Mouse (Mus musculus): ENCODE results near the gene Tollip. TPM values are rescaled to one million over a fixed set of nuclear protein-coding genes. Genes with fewer than 3 reads are reported as not detected.

Gene Tollip
- polyA plus RNA-seq, 1 experiment from 2014 or later: 66.4 TPM

GRCm38 (mm10) chr7:141951821-141952220, 33.5 kb upstream of the Tollip start:
- Histone ChIP-seq H3K4me1 (peaks cover 72% of the 10 kb centered on the region), H3K27ac (peak overlapping the region; percentile 98; the same call in 1 of the 2 replicates)
- 89% methylated on average over 4 of the region's 4 CpGs for WGBS

GRCm38 (mm10) chr7:141950104-141951013, 32.1 kb upstream of the Tollip start:
- Histone ChIP-seq H3K27me3 (no peaks in the 10 kb centered on the region; the same call in 1 of the 2 replicates), H3K9ac (peak overlapping the region; percentile 98), H3K4me3 (peak overlapping the region; percentile 97), H3K36me3 (ENCODE audit: poor library complexity, severe bottlenecking) (peaks cover 9% of the 10 kb centered on the region), H3K9me3 (replicated peaks) (no peaks in the 10 kb centered on the region), H3K4me1 (peaks cover 72% of the 10 kb centered on the region), H3K27ac (peak overlapping the region; percentile 98), H3K4me2 (peak overlapping the region; percentile 93)
- whole genome bisulfite sequencing: 1% methylated on average over 40 of the region's 84 CpGs
- ATAC-seq: peak; percentile 42

More at GRCm38 (mm10) chr7:141951821-141952220, 33.5 kb upstream of the Tollip start:
- Histone ChIP-seq H3K9ac (peak overlapping the region; percentile 98), H3K4me2 (peak overlapping the region; percentile 93), H3K4me3 (peak overlapping the region; percentile 97), H3K9me3 (replicated peaks) (no peaks in the 10 kb centered on the region), H3K36me3 (ENCODE audit: poor library complexity, severe bottlenecking) (peaks cover 9% of the 10 kb centered on the region), H3K27me3 (no peaks in the 10 kb centered on the region; the same call in 1 of the 2 replicates)
- no peak for ATAC-seq

GRCm38 (mm10) chr7:141949799-141950103, 31.4 kb upstream of the Tollip start:
- WGBS: 0% methylated on average over 19 of the region's 54 CpGs
- Histone ChIP-seq H3K27me3 (no peaks in the 10 kb centered on the region; the same call in 1 of the 2 replicates), H3K9me3 (replicated peaks) (no peaks in the 10 kb centered on the region), H3K4me3 (peak overlapping the region; percentile 97), H3K4me1 (peaks cover 72% of the 10 kb centered on the region), H3K36me3 (ENCODE audit: poor library complexity, severe bottlenecking) (peaks cover 9% of the 10 kb centered on the region), H3K4me2 (peak overlapping the region; percentile 93), H3K27ac (peak overlapping the region; percentile 98), H3K9ac (peak overlapping the region; percentile 98)
- ATAC-seq: peak; percentile 46; the same call in 1 of the 2 replicates

- no peaks in the 10 kb centered on the region; the same call in 1 of the 2 replicates for H3K27me3 ChIP-seq
- ATAC-seq: peak; percentile 96
- H3K4me1 ChIP-seq: peaks cover 66% of the 10 kb centered on the region
- peak within 1 kb of the TSS; percentile 98 for H3K9ac ChIP-seq
- H3K36me3 ChIP-seq (ENCODE audit: poor library complexity, severe bottlenecking): peaks cover 9% of the 10 kb centered on the region
- H3K4me3 ChIP-seq: peak within 1 kb of the TSS; percentile 97
- no peaks in the 10 kb centered on the region for H3K9me3 ChIP-seq (replicated peaks)
- peak within 1 kb of the TSS; percentile 98 for H3K27ac ChIP-seq
- H3K4me2 ChIP-seq: peak within 1 kb of the TSS; percentile 93
- 2% methylated on average over 51 of the region's 55 CpGs for WGBS
Measured at GRCm38 (mm10) chr7:141948906-141949798, 30.8 kb upstream of the Tollip start, which contains the start of gene Brsk2. Brsk2 (plus strand) TSS chr7:141949751.

GRCm38 (mm10) chr7:141948045-141948444, 29.7 kb upstream of the Tollip start:
- 93% methylated on average over 1 of the region's 1 CpGs for WGBS
- no peaks in the 10 kb centered on the region; the same call in 1 of the 2 replicates for H3K27me3 ChIP-seq
- peaks cover 9% of the 10 kb centered on the region for H3K36me3 ChIP-seq (ENCODE audit: poor library complexity, severe bottlenecking)
- H3K27ac ChIP-seq: no peak overlapping the region
- no peak overlapping the region for H3K9ac ChIP-seq
- no peak overlapping the region for H3K4me2 ChIP-seq
- no peaks in the 10 kb centered on the region for H3K9me3 ChIP-seq (replicated peaks)
- peaks cover 63% of the 10 kb centered on the region for H3K4me1 ChIP-seq
- ATAC-seq: no peak
- H3K4me3 ChIP-seq: no peak overlapping the region

- no peak overlapping the region for H3K4me3 ChIP-seq
- no peak overlapping the region for H3K27ac ChIP-seq
- H3K27me3 ChIP-seq: no peaks in the 10 kb centered on the region; the same call in 1 of the 2 replicates
- no peak overlapping the region for H3K9ac ChIP-seq
- H3K9me3 ChIP-seq (replicated peaks): no peaks in the 10 kb centered on the region
- peaks cover 59% of the 10 kb centered on the region for H3K4me1 ChIP-seq
- no peak for ATAC-seq
- no peak overlapping the region for H3K4me2 ChIP-seq
- peaks cover 8% of the 10 kb centered on the region for H3K36me3 ChIP-seq (ENCODE audit: poor library complexity, severe bottlenecking)
Measured at GRCm38 (mm10) chr7:141947512-141947911, 29.2 kb upstream of the Tollip start.

- Histone ChIP-seq H3K27me3 (no peaks in the 10 kb centered on the region; the same call in 1 of the 2 replicates), H3K4me3 (peak overlapping the region; percentile 9; the same call in 1 of the 2 replicates), H3K9ac (peak overlapping the region; percentile 40; the same call in 1 of the 2 replicates), H3K4me1 (peaks cover 43% of the 10 kb centered on the region), H3K27ac (peak overlapping the region; percentile 63), H3K9me3 (replicated peaks) (no peaks in the 10 kb centered on the region), H3K36me3 (ENCODE audit: poor library complexity, severe bottlenecking) (no peaks in the 10 kb centered on the region), H3K4me2 (peak overlapping the region; percentile 42)
- peak; percentile 37 for ATAC-seq
- 10% methylated on average over 7 of the region's 7 CpGs for WGBS
Measured at GRCm38 (mm10) chr7:141945927-141946326, 27.6 kb upstream of the Tollip start.

- H3K4me2 ChIP-seq: no peak overlapping the region
- H3K27me3 ChIP-seq: no peaks in the 10 kb centered on the region; the same call in 1 of the 2 replicates
- H3K9me3 ChIP-seq (replicated peaks): no peaks in the 10 kb centered on the region
- no peak for ATAC-seq
- WGBS: 74% methylated on average over 5 of the region's 5 CpGs
- H3K36me3 ChIP-seq (ENCODE audit: poor library complexity, severe bottlenecking): no peaks in the 10 kb centered on the region
- no peak overlapping the region for H3K4me3 ChIP-seq
- no peak overlapping the region for H3K9ac ChIP-seq
- H3K27ac ChIP-seq: no peak overlapping the region
- peaks cover 35% of the 10 kb centered on the region for H3K4me1 ChIP-seq
Measured at GRCm38 (mm10) chr7:141943444-141943843, 25.1 kb upstream of the Tollip start.

GRCm38 (mm10) chr7:141934951-141935350, 16.6 kb upstream of the Tollip start:
- no peak for ATAC-seq
- Histone ChIP-seq H3K36me3 (ENCODE audit: poor library complexity, severe bottlenecking) (no peaks in the 10 kb centered on the region), H3K4me3 (no peak overlapping the region), H3K9me3 (replicated peaks) (no peaks in the 10 kb centered on the region), H3K4me2 (no peak overlapping the region), H3K27me3 (no peaks in the 10 kb centered on the region), H3K4me1 (peaks cover 8% of the 10 kb centered on the region), H3K27ac (peak overlapping the region; percentile 68), H3K9ac (no peak overlapping the region)
- 85% methylated on average over 6 of the region's 6 CpGs for WGBS

GRCm38 (mm10) chr7:141934128-141934898, 16.0 kb upstream of the Tollip start:
- peak overlapping the region; percentile 68 for H3K27ac ChIP-seq
- no peak overlapping the region for H3K9ac ChIP-seq
- no peaks in the 10 kb centered on the region for H3K36me3 ChIP-seq (ENCODE audit: poor library complexity, severe bottlenecking)
- no peaks in the 10 kb centered on the region for H3K27me3 ChIP-seq
- ATAC-seq: peak; percentile 66
- no peak overlapping the region for H3K4me2 ChIP-seq
- peaks cover 8% of the 10 kb centered on the region for H3K4me1 ChIP-seq
- H3K4me3 ChIP-seq: no peak overlapping the region
- 48% methylated on average over 7 of the region's 7 CpGs for WGBS
- no peaks in the 10 kb centered on the region for H3K9me3 ChIP-seq (replicated peaks)

- 79% methylated on average over 10 of the region's 10 CpGs for WGBS
- no peaks in the 10 kb centered on the region for H3K36me3 ChIP-seq (ENCODE audit: poor library complexity, severe bottlenecking)
- H3K9ac ChIP-seq: no peak overlapping the region
- no peaks in the 10 kb centered on the region; the same call in 1 of the 2 replicates for H3K4me1 ChIP-seq
- no peaks in the 10 kb centered on the region for H3K27me3 ChIP-seq
- H3K27ac ChIP-seq: no peak overlapping the region
- no peak overlapping the region for H3K4me2 ChIP-seq
- no peak overlapping the region for H3K4me3 ChIP-seq
- ATAC-seq: no peak
- no peaks in the 10 kb centered on the region for H3K9me3 ChIP-seq (replicated peaks)
Measured at GRCm38 (mm10) chr7:141928642-141929041, 10.3 kb upstream of the Tollip start.

All from forebrain, embryonic 13.5 days (tissue).